Mouse (Mus musculus): ENCODE data around the gene Srp68.

Srp68 gene

DNA sequence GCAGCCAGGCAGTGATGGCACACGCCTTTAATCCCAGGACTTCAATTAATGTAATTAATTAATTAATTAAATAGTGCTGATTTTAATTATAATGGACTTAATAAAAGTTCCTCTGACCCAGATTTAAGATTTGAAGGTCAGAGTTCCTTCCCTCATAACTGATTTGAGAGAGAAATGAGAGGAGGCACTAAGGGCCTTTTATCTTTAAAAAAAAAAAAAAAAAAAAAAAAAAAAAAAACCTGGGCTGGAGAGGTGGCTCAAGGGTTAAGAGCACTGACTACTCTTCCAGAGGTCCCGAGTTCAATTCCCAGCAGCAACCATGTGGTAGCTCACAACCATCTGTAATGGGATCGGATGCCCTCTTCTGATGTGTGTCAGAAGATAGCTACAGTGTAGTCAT lies 65.4 kb downstream of the Srp68 start:
- no peak for DNase-seq (ENCODE audit: low spot score in 2 of 2)

DNA sequence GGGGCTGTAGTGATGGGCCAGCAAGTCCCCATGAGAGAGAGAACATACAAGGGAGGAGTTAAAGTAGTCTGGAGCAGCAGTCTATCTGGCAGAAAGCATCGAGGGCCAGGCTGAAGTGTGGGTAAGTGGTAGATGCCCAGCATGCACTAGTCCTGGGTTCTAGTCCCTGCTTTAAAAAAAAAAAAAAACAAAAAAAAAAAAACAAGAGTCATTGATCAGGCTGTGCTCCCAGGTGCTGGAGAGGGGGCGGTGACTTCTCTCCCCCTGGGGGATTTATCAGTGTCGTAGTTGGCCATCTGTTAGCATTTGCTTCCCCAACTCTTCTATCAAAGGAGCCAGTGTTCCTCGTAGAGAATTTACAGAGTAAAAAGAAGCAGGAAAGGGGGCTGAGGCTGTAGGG lies 67.3 kb downstream of the Srp68 start:
- DNase-seq (ENCODE audit: low spot score in 2 of 2) = no peak

DNA sequence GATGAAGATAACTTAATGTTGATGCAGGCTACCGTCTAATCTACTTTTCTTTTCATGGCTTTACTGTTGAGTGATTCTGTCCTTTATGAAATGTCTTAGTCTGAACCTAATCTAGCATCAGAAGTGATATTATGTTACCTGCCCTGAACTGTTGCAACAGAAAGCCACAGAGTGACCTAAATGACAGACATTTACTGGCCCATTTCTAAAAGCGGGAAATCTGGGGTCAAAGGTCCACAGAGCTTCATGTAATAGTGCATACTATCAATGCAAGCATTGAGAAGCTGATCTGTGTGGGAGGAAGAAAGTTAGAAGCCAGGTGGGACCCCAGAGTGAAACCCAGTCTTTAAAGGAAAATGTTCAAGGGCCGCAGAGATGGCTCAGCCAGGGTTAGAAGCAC lies 70.9 kb downstream of the Srp68 start:
- no peak for DNase-seq (ENCODE audit: low spot score in 2 of 2)

- DNase-seq (ENCODE audit: low spot score in 2 of 2) = no peak
These were observed 72.9 kb downstream of the Srp68 start for GRCm38 (mm10) chr11:116201151-116201550.

DNA sequence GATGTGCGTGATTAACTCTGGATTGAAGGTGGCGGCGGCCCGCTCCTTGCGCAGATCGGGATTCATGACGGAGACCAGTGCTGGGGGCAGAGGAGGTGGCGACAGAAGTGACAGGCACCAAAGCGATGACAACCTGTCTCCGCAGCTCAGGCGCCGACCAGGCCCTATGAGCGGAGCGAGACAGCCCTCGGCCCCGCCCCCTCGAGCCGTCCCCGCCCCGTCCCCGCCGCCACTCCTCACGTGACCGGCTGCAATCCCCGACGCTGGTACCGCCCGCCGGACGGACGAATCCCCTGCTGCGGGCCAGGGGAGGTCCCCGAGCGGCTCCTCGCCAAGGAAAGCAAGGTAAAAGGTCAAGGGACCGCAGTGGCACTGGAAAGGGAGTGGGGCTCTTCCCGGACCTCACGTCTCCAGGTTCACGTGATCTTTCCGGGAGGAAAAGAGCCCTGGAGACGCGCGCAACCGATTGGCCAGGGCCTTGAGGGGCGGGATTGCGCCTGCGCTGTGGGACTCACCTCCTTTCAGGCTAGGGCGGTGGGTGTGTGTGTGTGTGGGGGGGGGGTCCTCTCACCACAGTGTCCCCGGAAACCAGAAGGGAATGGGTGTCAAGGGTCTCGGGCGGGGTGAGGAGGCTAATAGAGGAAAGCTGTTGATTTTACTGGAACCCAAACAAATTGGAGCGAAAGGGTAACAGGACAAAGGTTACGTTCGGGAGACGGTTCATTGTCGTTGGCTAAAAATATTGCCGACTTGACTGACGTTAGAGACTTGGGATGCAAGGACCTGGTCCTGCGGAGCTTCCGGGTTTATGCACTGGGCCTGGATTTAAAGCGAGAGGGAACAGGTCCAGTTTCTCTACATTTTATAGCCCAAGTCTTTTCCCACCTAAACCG lies 75.1 kb downstream of the Srp68 start, which contains the start of the genes Ten1 and Acox1:
Ten1 (plus strand) TSS at position 217 of the 893 bp plus-strand sequence.
Acox1 (minus strand) TSS at position 407 of the 893 bp plus-strand sequence.
- peak; percentile 92 to 94 for DNase-seq (ENCODE audit: low spot score in 2 of 2)

DNA sequence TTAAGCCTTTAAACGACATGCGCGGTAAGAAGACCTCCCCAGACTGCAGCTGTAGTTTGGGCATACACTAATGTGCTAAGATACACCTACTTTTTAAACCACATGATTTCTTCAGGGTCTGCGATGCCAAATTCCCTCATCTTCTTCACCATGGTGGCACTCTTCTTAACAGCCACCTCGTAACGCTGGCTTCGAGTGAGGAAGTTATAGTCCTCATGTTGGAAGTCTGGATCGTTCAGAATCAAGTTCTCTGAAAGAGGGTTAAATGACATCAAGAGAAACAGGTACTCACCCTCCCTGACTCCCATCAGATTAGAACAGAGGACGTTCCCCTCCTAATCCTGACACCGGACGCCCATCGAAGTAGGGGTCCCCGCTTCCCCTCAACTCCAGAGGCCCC lies 75.9 kb downstream of the Srp68 start:
- DNase-seq (ENCODE audit: low spot score in 2 of 2) = no peak

DNA sequence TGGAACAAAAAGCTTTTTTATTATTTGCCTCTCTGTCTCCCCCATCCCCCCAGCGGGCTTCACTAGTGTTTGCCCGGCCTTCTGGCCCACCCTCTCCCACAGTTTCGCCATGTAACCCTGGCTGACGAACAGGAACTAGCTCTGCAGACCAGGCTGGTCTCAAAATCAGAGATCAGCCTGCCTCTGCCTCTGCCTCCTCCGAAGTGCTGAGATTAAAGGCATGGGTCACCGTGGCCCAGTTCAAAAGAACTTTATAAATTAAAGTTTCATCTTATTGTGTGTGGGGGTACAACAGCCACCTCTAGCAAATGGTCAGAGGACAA lies 76.5 kb downstream of the Srp68 start:
- no peak for DNase-seq (ENCODE audit: low spot score in 2 of 2)

DNA sequence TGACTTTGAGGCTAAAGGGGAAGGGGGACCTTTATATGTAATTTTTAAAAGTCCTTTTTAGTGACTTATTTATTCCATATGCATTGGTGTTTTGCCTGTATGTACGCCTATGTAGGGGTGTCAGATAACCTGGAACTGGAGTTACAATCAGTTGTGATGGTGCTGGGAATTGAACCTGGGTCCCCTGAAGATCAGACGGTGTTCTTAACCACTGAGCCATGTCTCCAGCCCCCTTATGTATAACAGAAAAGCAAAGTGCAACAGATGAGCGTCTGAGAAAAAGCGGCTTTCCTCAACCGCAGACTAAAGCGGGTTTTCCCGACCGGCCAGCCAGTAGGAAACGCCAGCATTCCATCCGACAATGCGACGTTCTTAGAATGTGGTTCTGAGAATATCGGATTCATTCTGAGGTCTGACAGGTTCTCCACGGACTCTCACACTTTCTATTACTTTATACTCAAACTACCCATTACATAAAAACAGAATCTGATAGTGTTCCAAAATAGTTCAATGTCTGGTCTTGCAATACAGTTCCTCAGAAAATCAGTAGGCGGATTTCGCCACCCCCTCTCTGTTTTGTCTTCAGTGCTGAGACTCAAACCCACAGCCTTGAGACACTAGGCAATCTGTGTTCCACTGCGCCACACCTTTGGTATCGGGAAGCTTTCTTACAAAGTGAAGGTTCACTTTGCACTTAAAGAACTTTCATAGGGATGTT lies 77.0 kb downstream of the Srp68 start:
- DNase-seq (ENCODE audit: low spot score in 2 of 2) = no peak

GRCm38 (mm10) chr11:116196336-116196735 lies 77.7 kb downstream of the Srp68 start:
- no peak for DNase-seq (ENCODE audit: low spot score in 2 of 2)

DNA sequence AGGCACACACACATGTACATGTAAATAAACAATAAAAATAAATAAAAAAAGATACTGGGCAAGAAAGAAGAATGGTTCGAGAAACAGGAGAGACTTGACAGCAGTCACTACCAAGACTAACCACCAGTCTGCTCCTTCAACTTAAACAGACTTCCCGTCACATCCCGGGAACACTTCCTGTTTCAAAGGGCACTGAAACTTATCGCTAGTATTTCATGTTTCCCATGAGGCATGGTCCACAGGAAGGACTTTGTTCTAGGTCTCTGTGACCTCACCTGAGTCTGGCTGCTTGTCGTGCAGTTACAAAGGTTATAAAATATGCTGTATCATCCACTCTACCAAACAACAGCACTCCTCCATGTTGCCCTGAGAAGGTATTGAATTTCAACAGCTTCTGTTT lies 78.8 kb downstream of the Srp68 start:
- DNase-seq (ENCODE audit: low spot score in 2 of 2) = no peak
